Mouse (Mus musculus) MEL (cell line): ENCODE measurements at regions not wholly inside any gene's neighbourhood (a gene's known extent, or its start where the extent isn't known, plus 50 kb on each side); places are given as distances from the start of the nearest gene placed in this dataset.

Experiments
- DNase-seq: peaks from one replicate; pipeline ENCODE4 v3.0.0; 2011; ENCODE audit warnings: low read depth, low spot score
- H3K27ac ChIP-seq: 2 replicates; pipeline ENCODE4 v1.5.1; 2012; ENCODE audit warnings: low read depth, mild to moderate bottlenecking, control low read depth, low read length, moderate library complexity; ENCODE audit not compliant: control insufficient read depth
- H3K27me3 ChIP-seq, 2 experiments: fragments of 150-350 bp in 1 of 2; sonication (generic) in 1 of 2; 2 replicates each; pipeline ENCODE4 v1.6.1; 2012; ENCODE audit warnings: low read length in 2 of 2, mild to moderate bottlenecking in 2 of 2, improper control_type of control experiment in 1 of 2, moderate library complexity in 1 of 2; ENCODE audit not compliant: insufficient read depth in 2 of 2, control insufficient read depth in 1 of 2
- H3K36me3 ChIP-seq, 2 experiments: 2 replicates each; pipeline ENCODE4 v1.6.1; 2012 to 2014; ENCODE audit warnings: low read length in 2 of 2, improper control_type of control experiment in 1 of 2, inconsistent platforms in 1 of 2, mild to moderate bottlenecking in 1 of 2; ENCODE audit not compliant: insufficient read depth in 2 of 2, control insufficient read depth in 1 of 2
- H3K4me1 ChIP-seq, 2 experiments: fragments of 150-350 bp in 1 of 2; sonication (generic) in 1 of 2; 2 replicates each; pipeline ENCODE4 v1.6.1; 2012; ENCODE audit warnings: low read length in 2 of 2, improper control_type of control experiment in 1 of 2, mild to moderate bottlenecking in 1 of 2; ENCODE audit not compliant: insufficient read depth in 2 of 2, control insufficient read depth in 1 of 2
- H3K4me3 ChIP-seq, 2 experiments: fragments of 150-350 bp in 1 of 2; sonication (generic) in 1 of 2; 2 replicates each; pipeline ENCODE4 v1.5.1; 2012; ENCODE audit warnings: low read depth in 2 of 2, low read length in 2 of 2, mild to moderate bottlenecking in 2 of 2, moderate library complexity in 2 of 2, control low read depth in 1 of 2, improper control_type of control experiment in 1 of 2; ENCODE audit not compliant: control insufficient read depth in 1 of 2, insufficient read depth in 1 of 2
- H3K79me2 ChIP-seq: 2 replicates; pipeline ENCODE4 v1.6.1; 2012; ENCODE audit warnings: mild to moderate bottlenecking, low read length, moderate library complexity; ENCODE audit not compliant: control insufficient read depth, poor library complexity, insufficient read depth
- H3K9ac ChIP-seq: 2 replicates; pipeline ENCODE4 v1.6.1; 2012; ENCODE audit warnings: low read depth, mild to moderate bottlenecking, control low read depth, low read length, moderate library complexity; ENCODE audit not compliant: control insufficient read depth, poor library complexity, severe bottlenecking
- H3K9me3 ChIP-seq: fragments of 150-350 bp; sonication (generic); replicated peaks from 2 replicates; pipeline ENCODE4 v1.6.1; 2012; ENCODE audit warnings: mild to moderate bottlenecking, low read length, improper control_type of control experiment, moderate library complexity; ENCODE audit not compliant: insufficient read depth
- CHD2 ChIP-seq: IDR thresholded peaks from 2 replicates; pipeline ENCODE4 v1.6.1; 2011; ENCODE audit warnings: low read length, improper control_type of control experiment
- CTCF ChIP-seq, 3 experiments: IDR thresholded peaks in 2 of 3; conservative IDR thresholded peaks in 1 of 3; 2 replicates each; pipeline ENCODE4 v1.5.1; 2011 to 2012; ENCODE audit warnings: low read length in 3 of 3, low read depth in 2 of 3, mild to moderate bottlenecking in 2 of 3, improper control_type of control experiment in 1 of 3, inconsistent platforms in 1 of 3, mixed read lengths in 1 of 3, moderate library complexity in 1 of 3; ENCODE audit not compliant: control insufficient read depth in 1 of 3, insufficient read depth in 1 of 3, poor library complexity in 1 of 3, severe bottlenecking in 1 of 3
- EP300 ChIP-seq, 2 experiments: IDR thresholded peaks; 2 replicates each; pipeline ENCODE4 v1.6.1; 2011; ENCODE audit warnings: improper control_type of control experiment in 2 of 2, low read length in 2 of 2, low read depth in 1 of 2, mild to moderate bottlenecking in 1 of 2
- GABPA ChIP-seq: IDR thresholded peaks from 2 replicates; pipeline ENCODE4 v1.6.1; 2012; ENCODE audit warnings: low read depth, mild to moderate bottlenecking, inconsistent platforms, low read length, improper control_type of control experiment, moderate library complexity
- KAT2A ChIP-seq: conservative IDR thresholded peaks from 2 replicates; pipeline ENCODE4 v1.6.1; 2012; ENCODE audit warnings: low read depth, low read length, improper control_type of control experiment, inconsistent platforms
- MAFK ChIP-seq: IDR thresholded peaks from 2 replicates; pipeline ENCODE4 v1.6.1; 2011; ENCODE audit warnings: low read depth, mild to moderate bottlenecking, low read length, improper control_type of control experiment, borderline replicate concordance
- MAX ChIP-seq: IDR thresholded peaks from 2 replicates; pipeline ENCODE4 v1.6.1; 2011; ENCODE audit warnings: low read length, improper control_type of control experiment
- MAZ ChIP-seq: IDR thresholded peaks from 2 replicates; pipeline ENCODE4 v1.6.1; 2012; ENCODE audit warnings: low read depth, mild to moderate bottlenecking, inconsistent platforms, low read length, improper control_type of control experiment
- MYB ChIP-seq: IDR thresholded peaks from 2 replicates; pipeline ENCODE4 v1.6.1; 2011; ENCODE audit warnings: mild to moderate bottlenecking, low read depth, low read length, improper control_type of control experiment
- MYC ChIP-seq: IDR thresholded peaks from 2 replicates; pipeline ENCODE4 v1.6.1; 2011; ENCODE audit warnings: low read depth, mild to moderate bottlenecking, low read length, improper control_type of control experiment, moderate library complexity
- NRF1 ChIP-seq: IDR thresholded peaks from 2 replicates; pipeline ENCODE4 v1.6.1; 2014; ENCODE audit warnings: low read depth, mild to moderate bottlenecking, inconsistent platforms, low read length, improper control_type of control experiment, moderate library complexity; ENCODE audit not compliant: poor library complexity, insufficient read depth, severe bottlenecking
- POLR2A ChIP-seq, 2 experiments: IDR thresholded peaks; 2 replicates each; pipeline ENCODE4 v1.6.1; 2011 to 2012; ENCODE audit warnings: low read length in 2 of 2, mild to moderate bottlenecking in 2 of 2, control low read depth in 1 of 2, improper control_type of control experiment in 1 of 2, low read depth in 1 of 2, moderate library complexity in 1 of 2; ENCODE audit not compliant: control insufficient read depth in 1 of 2, insufficient read depth in 1 of 2, poor library complexity in 1 of 2
- RCOR1 ChIP-seq: IDR thresholded peaks from 2 replicates; pipeline ENCODE4 v1.6.1; 2012; ENCODE audit warnings: low read depth, mild to moderate bottlenecking, inconsistent platforms, low read length, improper control_type of control experiment
- TBP ChIP-seq: IDR thresholded peaks from 2 replicates; pipeline ENCODE4 v1.8.0; 2011; ENCODE audit warnings: low read depth, low read length, improper control_type of control experiment
- UBTF ChIP-seq: IDR thresholded peaks from 2 replicates; pipeline ENCODE4 v1.6.1; 2012; ENCODE audit warnings: low read depth, mild to moderate bottlenecking, inconsistent platforms, low read length, improper control_type of control experiment, moderate library complexity, borderline replicate concordance; ENCODE audit not compliant: insufficient read depth
- USF2 ChIP-seq, 2 experiments: IDR thresholded peaks; 2 replicates each; pipeline ENCODE4 v1.6.1; 2011 to 2012; ENCODE audit warnings: improper control_type of control experiment in 2 of 2, low read length in 2 of 2, borderline replicate concordance in 1 of 2, inconsistent platforms in 1 of 2, low read depth in 1 of 2, mild to moderate bottlenecking in 1 of 2; ENCODE audit not compliant: insufficient read depth in 1 of 2
- ZC3H11A ChIP-seq: IDR thresholded peaks from 2 replicates; pipeline ENCODE4 v1.6.1; 2012; ENCODE audit warnings: low read depth, mild to moderate bottlenecking, inconsistent platforms, low read length, improper control_type of control experiment
- ZKSCAN1 ChIP-seq: IDR thresholded peaks from 2 replicates; pipeline ENCODE4 v1.6.1; 2012; ENCODE audit warnings: low read depth, mild to moderate bottlenecking, inconsistent platforms, low read length, improper control_type of control experiment, moderate library complexity
- ZMIZ1 ChIP-seq: IDR thresholded peaks from 2 replicates; pipeline ENCODE4 v1.6.1; 2012; ENCODE audit warnings: low read depth, mild to moderate bottlenecking, inconsistent platforms, low read length, improper control_type of control experiment, moderate library complexity
- ZNF384 ChIP-seq: IDR thresholded peaks from 2 replicates; pipeline ENCODE4 v1.6.1; 2012; ENCODE audit warnings: low read depth, mild to moderate bottlenecking, inconsistent platforms, low read length, improper control_type of control experiment

DNA sequence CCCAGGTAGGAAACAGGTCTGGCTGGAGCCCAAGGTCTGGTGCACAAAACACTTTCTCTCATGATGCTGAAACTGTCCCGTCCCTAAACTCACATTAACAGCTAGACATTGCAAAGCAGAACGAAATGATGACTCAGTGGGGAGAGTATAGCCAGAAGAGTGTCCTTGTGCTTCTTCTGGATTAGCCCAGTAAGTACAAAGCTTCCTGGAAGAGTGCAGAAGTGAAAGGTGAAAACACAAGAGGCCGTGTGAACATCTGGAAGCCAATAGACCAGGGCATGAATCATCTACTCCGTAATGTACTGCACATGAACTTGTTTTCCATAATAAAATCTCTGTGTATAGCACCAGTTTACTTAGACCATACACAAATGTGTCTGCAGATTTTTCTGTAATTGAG lies 194.7 kb upstream of the Gm9747 start:
- DNase-seq, result no peak
- Histone ChIP-seq H3K27ac (no peak overlapping the region), H3K4me1 (no peaks in the 10 kb centered on the region), H3K9ac (no peak overlapping the region), H3K79me2 (no peaks in the 10 kb centered on the region), H3K4me3 (no peak overlapping the region), H3K36me3 (no peaks in the 10 kb centered on the region), H3K27me3 (no peaks in the 10 kb centered on the region), H3K9me3 (no peaks in the 10 kb centered on the region)
- TF ChIP-seq KAT2A (no peak), EP300 (IDR thresholded peaks at IDR 0.05; ENCODE audit: low read depth in 1 of 2, low read length in 2 of 2) (no peak), TBP (no peak), ZKSCAN1 (no peak), GABPA (no peak), NRF1 (no peak), ZNF384 (no peak), UBTF (no peak), MYB (no peak), ZMIZ1 (no peak), ZC3H11A (no peak), MAFK (no peak), USF2 (IDR thresholded peaks at IDR 0.05; ENCODE audit: borderline replicate concordance in 1 of 2, insufficient read depth in 1 of 2, low read depth in 1 of 2, low read length in 2 of 2) (no peak)

DNA sequence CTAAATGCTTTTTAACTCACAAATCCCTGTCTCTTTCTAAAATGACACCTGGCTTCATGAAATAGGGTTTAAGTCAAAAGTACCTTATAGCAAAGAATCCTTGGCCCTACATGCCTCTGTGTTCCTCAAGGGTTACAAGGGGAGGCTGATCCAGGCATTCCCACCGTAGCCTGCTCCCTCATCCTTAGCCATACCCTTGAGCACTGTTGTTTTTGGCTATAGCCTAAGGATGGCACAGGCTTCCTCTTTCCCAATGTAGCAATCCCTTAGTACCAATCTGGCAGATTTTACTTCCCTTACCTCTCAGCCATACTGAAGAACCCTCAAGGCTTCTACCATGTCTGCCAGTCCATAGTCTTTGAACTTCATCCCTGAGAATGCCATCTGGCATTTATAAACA lies 194.2 kb upstream of the Gm9747 start:
- Histone ChIP-seq H3K9me3 (no peaks in the 10 kb centered on the region), H3K79me2 (no peaks in the 10 kb centered on the region), H3K36me3 (no peaks in the 10 kb centered on the region), H3K27me3 (no peaks in the 10 kb centered on the region), H3K4me1 (no peaks in the 10 kb centered on the region), H3K4me3 (no peak overlapping the region), H3K27ac (no peak overlapping the region), H3K9ac (no peak overlapping the region)
- TF ChIP-seq CHD2 (no peak), ZNF384 (no peak), MAFK (no peak), USF2 (IDR thresholded peaks at IDR 0.05; ENCODE audit: borderline replicate concordance in 1 of 2, insufficient read depth in 1 of 2, low read depth in 1 of 2, low read length in 2 of 2) (no peak), MYB (no peak), MYC (no peak), POLR2A (IDR thresholded peaks at IDR 0.05; ENCODE audit: control insufficient read depth in 1 of 2, insufficient read depth in 1 of 2, low read depth in 1 of 2, low read length in 2 of 2, poor library complexity in 1 of 2) (no peak), CTCF (IDR thresholded peaks at IDR 0.05 in 2 of 3, conservative IDR thresholded peaks at IDR 0.05 in 1 of 3; ENCODE audit: control insufficient read depth in 1 of 3, insufficient read depth in 1 of 3, low read depth in 2 of 3, low read length in 3 of 3, poor library complexity in 1 of 3, severe bottlenecking in 1 of 3) (no peak), RCOR1 (no peak), MAX (no peak), MAZ (no peak)
- DNase-seq, result no peak
